Comparison of ENCODE assay signal across 14 mouse cellular contexts in the genomic region with DNA sequence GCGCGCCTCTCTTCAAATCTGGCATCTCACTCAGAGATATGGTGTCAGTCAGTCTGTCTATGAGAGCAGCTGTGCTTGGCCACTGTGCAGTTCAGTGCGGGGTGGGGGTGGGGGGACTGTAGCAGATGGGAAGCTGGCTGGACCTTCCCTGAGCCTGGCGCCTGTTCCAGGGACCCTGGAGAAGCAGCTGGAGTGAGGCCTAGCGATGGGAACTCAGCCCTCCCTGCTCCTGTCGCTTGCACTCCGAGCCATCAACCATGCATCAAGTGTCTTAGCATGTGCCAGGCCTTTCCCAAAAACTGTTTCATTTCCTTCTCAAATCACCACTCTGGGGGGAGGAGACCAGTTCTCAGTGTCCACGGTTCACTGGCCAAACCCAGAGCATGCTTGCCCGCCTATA. TPM values are rescaled to one million over a fixed set of nuclear protein-coding genes. Genes with fewer than 3 reads are reported as not detected.
A peak's percentile ranks its signal among the peaks of the same experiment; 100 is the strongest.
DNase-seq lines count a peak whose midpoint lies in the region; ATAC-seq and TF ChIP-seq lines count a peak whose summit lies in the region.
"Had no signal": no experiment of that assay in that cellular context is flagged by ENCODE, and none has a peak within 500 bp of the region (broad histone marks: within the 10 kb centered on the region; RNA-seq: fewer than 3 reads in every experiment).

No protein-coding gene starts in this region.

- intact Hi-C loops in gastrocnemius, adult 2 months (cut with DNase I) = loop anchor here (10.0 kb wide), 1 partner anchor 339 kb away; no protein-coding TSS in a partner anchor

- WGBS in heart, embryonic 15.5 days = 51% methylated on average over 9 of the region's 9 CpGs
- 60% methylated on average over 9 of the region's 9 CpGs for WGBS in limb, embryonic 12.5 days
- WGBS in midbrain, embryonic 14.5 days = 72% methylated on average over 9 of the region's 9 CpGs

- peak overlapping the region; percentile 44 for H3K27ac ChIP-seq in gastrocnemius, adult 2 months
- H3K27ac ChIP-seq in heart, embryonic 15.5 days = peak overlapping the region; percentile 60
- H3K27ac ChIP-seq in limb, embryonic 12.5 days = 0 out of 2 replicates have a peak overlapping the region, but pooled peaks have one; percentile 25
- H3K27ac ChIP-seq in midbrain, embryonic 14.5 days (replicated peaks; ENCODE audit: low read depth, low read length) = no peak overlapping the region
- H3K27ac ChIP-seq: forebrain, embryonic 12.5 days had no signal

- peak; percentile 75 for DNase-seq in kidney, postnatal 10 days
- DNase-seq in kidney, adult 8-10 months = no peak
- DNase-seq in gastrocnemius, adult 2 months = peak; percentile 82
- DNase-seq in midbrain, embryonic 14.5 days = no peak
- no peak for DNase-seq in thymus, postnatal 14 days
- no peak for DNase-seq in MN1 (ENCODE audit: low spot score)
- DNase-seq: adrenal gland, adult 8-10 months; cerebellum, adult 2 months; kidney, adult 2 months; right cerebral cortex, adult 18-20 months had no signal

- no peaks in the 10 kb centered on the region for H3K36me3 ChIP-seq in heart, embryonic 15.5 days
- no peaks in the 10 kb centered on the region for H3K36me3 ChIP-seq in limb, embryonic 12.5 days
- peaks cover 11% of the 10 kb centered on the region; the same call in 1 of the 2 replicates for H3K36me3 ChIP-seq in midbrain, embryonic 14.5 days (ENCODE audit: control insufficient read depth, insufficient read depth, low read length)
- H3K36me3 ChIP-seq: forebrain, embryonic 12.5 days had no signal

- H3K4me3 ChIP-seq in gastrocnemius, adult 2 months = no peak overlapping the region
- no peak overlapping the region for H3K4me3 ChIP-seq in heart, embryonic 15.5 days
- H3K4me3 ChIP-seq in limb, embryonic 12.5 days (replicated peaks) = no peak overlapping the region
- no peak overlapping the region for H3K4me3 ChIP-seq in midbrain, embryonic 14.5 days (replicated peaks; ENCODE audit: low read depth, low read length)
- H3K4me3 ChIP-seq: forebrain, embryonic 12.5 days had no signal

- H3K4me1 ChIP-seq in heart, embryonic 15.5 days (replicated peaks) = peaks cover 20% of the 10 kb centered on the region
- peaks cover 14% of the 10 kb centered on the region for H3K4me1 ChIP-seq in limb, embryonic 12.5 days (replicated peaks)
- peaks cover 5% of the 10 kb centered on the region for H3K4me1 ChIP-seq in midbrain, embryonic 14.5 days (ENCODE audit: control insufficient read depth, insufficient read depth, low read length)

- no peak overlapping the region for H3K9ac ChIP-seq in heart, embryonic 15.5 days
- no peak overlapping the region for H3K9ac ChIP-seq in limb, embryonic 12.5 days (replicated peaks)
- H3K9ac ChIP-seq in midbrain, embryonic 14.5 days (replicated peaks; ENCODE audit: low read length) = no peak overlapping the region
- H3K9ac ChIP-seq: forebrain, embryonic 12.5 days had no signal

- no peak overlapping the region for H3K4me2 ChIP-seq in heart, embryonic 15.5 days
- no peak overlapping the region for H3K4me2 ChIP-seq in limb, embryonic 12.5 days
- H3K4me2 ChIP-seq in midbrain, embryonic 14.5 days (ENCODE audit: low read length) = no peak overlapping the region
- H3K4me2 ChIP-seq: forebrain, embryonic 12.5 days had no signal

- H3K27me3 ChIP-seq in heart, embryonic 15.5 days = peaks cover 7% of the 10 kb centered on the region
- H3K27me3 ChIP-seq in limb, embryonic 12.5 days = peaks cover 30% of the 10 kb centered on the region
- H3K27me3 ChIP-seq in midbrain, embryonic 14.5 days (ENCODE audit: control insufficient read depth, insufficient read depth, low read length) = no peaks in the 10 kb centered on the region

- no peak for TF ChIP-seq CTCF in gastrocnemius, adult 2 months (IDR thresholded peaks at IDR 0.05)

- H3K9me3 ChIP-seq in heart, embryonic 15.5 days (replicated peaks) = no peaks in the 10 kb centered on the region
- no peaks in the 10 kb centered on the region for H3K9me3 ChIP-seq in limb, embryonic 12.5 days
- no peaks in the 10 kb centered on the region for H3K9me3 ChIP-seq in midbrain, embryonic 14.5 days (ENCODE audit: control insufficient read depth, low read length)
- H3K9me3 ChIP-seq: forebrain, embryonic 12.5 days had no signal

- peak; percentile 28; the same call in 1 of the 2 replicates for ATAC-seq in heart, embryonic 15.5 days (replicated peaks; ENCODE audit: insufficient number of reproducible peaks, insufficient read depth, low FRiP score, low read depth)
- no peak for ATAC-seq in limb, embryonic 12.5 days (ENCODE audit: insufficient number of reproducible peaks, insufficient read depth, low FRiP score, low TSS enrichment, low read depth)
- no peak for ATAC-seq in midbrain, embryonic 14.5 days (ENCODE audit: low FRiP score, low TSS enrichment)
- ATAC-seq: midbrain, embryonic 16.5 days had no signal

RNA-seq across cellular contexts. Expression of a gene that starts 5.4 kb away (rescaled TPM):
- total RNA-seq in gastrocnemius, adult 2 months (2021) = 1 to 10 TPM in 1 of 2 experiments, under 1 TPM in 1; 0.94 to 1.1 TPM
- 0.87 and 1.9 TPM in 2 replicates for polyA plus RNA-seq in heart, embryonic 15.5 days (2015; fragmentation: Nextera tagmentation; extraction: Ambion mirVana)
- 0.46 and 0.56 TPM in 2 replicates for polyA plus RNA-seq in limb, embryonic 12.5 days (2016; fragmentation: Nextera tagmentation; extraction: Ambion mirVana)
- 22.2 and 27.1 TPM in 2 replicates for polyA plus RNA-seq in midbrain, embryonic 14.5 days (2014; fragmentation: Nextera tagmentation; extraction: Ambion mirVana)

RNA-seq across cellular contexts. Expression of a gene that starts 32.0 kb away (rescaled TPM):
- 1 to 10 TPM; 1.5 to 1.8 TPM for total RNA-seq in gastrocnemius, adult 2 months (2021)
- 8.9 and 9.5 TPM in 2 replicates for polyA plus RNA-seq in heart, embryonic 15.5 days (2015; fragmentation: Nextera tagmentation; extraction: Ambion mirVana)
- 17.0 and 17.8 TPM in 2 replicates for polyA plus RNA-seq in limb, embryonic 12.5 days (2016; fragmentation: Nextera tagmentation; extraction: Ambion mirVana)
- 6.0 and 7.1 TPM in 2 replicates for polyA plus RNA-seq in midbrain, embryonic 14.5 days (2014; fragmentation: Nextera tagmentation; extraction: Ambion mirVana)

RNA-seq across cellular contexts. Expression of a gene that starts 35.0 kb away (rescaled TPM):
- 100 to 1,000 TPM; 247 to 365 TPM for total RNA-seq in gastrocnemius, adult 2 months (2021)
- 199 and 204 TPM in 2 replicates for polyA plus RNA-seq in heart, embryonic 15.5 days (2015; fragmentation: Nextera tagmentation; extraction: Ambion mirVana)
- 113 and 115 TPM in 2 replicates for polyA plus RNA-seq in limb, embryonic 12.5 days (2016; fragmentation: Nextera tagmentation; extraction: Ambion mirVana)
- 67.9 and 98.0 TPM in 2 replicates for polyA plus RNA-seq in midbrain, embryonic 14.5 days (2014; fragmentation: Nextera tagmentation; extraction: Ambion mirVana)

RNA-seq across cellular contexts. Expression of a gene that starts 35.1 kb away (rescaled TPM):
- total RNA-seq in gastrocnemius, adult 2 months (2021) = 1 to 10 TPM; 1.7 to 3.0 TPM
- polyA plus RNA-seq in heart, embryonic 15.5 days (2015; fragmentation: Nextera tagmentation; extraction: Ambion mirVana) = 2.5 TPM in 2 replicates
- 3.0 and 4.2 TPM in 2 replicates for polyA plus RNA-seq in limb, embryonic 12.5 days (2016; fragmentation: Nextera tagmentation; extraction: Ambion mirVana)
- polyA plus RNA-seq in midbrain, embryonic 14.5 days (2014; fragmentation: Nextera tagmentation; extraction: Ambion mirVana) = 1.7 and 2.1 TPM in 2 replicates

Comparison
In these comparisons a context has a peak if more than half of its experiments do, and no peak if none do; other contexts are left out.
1. DNase-seq: peak in kidney, postnatal 10 days (single experiment) and gastrocnemius, adult 2 months (single experiment); none in kidney, adult 8-10 months (0 of 2), midbrain, embryonic 14.5 days (single experiment), thymus, postnatal 14 days (single experiment) and MN1 (single experiment).